Mouse (Mus musculus) embryonic facial prominence, embryonic 12.5 days (tissue): Measurements from ENCODE around the gene Fndc9. TPM values are rescaled to one million over a fixed set of nuclear protein-coding genes. Genes with fewer than 3 reads are reported as not detected.

Experiments
- ATAC-seq: fragments of 200-750 bp; cut with Nextera tagmentation; 2 replicates; pipeline ENCODE4 v1.8.0; 2017; ENCODE audit not compliant: insufficient number of reproducible peaks, insufficient read depth, low FRiP score, low TSS enrichment
- H3K27ac ChIP-seq: fragments of 300-500 bp; sonication (generic); 2 replicates; pipeline ENCODE4 v1.5.1; 2016; ENCODE audit warnings: mild to moderate bottlenecking
- H3K27me3 ChIP-seq: fragments of 300-500 bp; sonication (generic); 2 replicates; pipeline ENCODE4 v1.6.1; 2016; ENCODE audit warnings: mild to moderate bottlenecking, moderate library complexity
- H3K36me3 ChIP-seq: fragments of 300-500 bp; sonication (generic); 2 replicates; pipeline ENCODE4 v1.6.1; 2016; ENCODE audit warnings: mild to moderate bottlenecking
- H3K4me1 ChIP-seq: fragments of 300-500 bp; sonication (generic); 2 replicates; pipeline ENCODE4 v1.6.1; 2016
- H3K4me2 ChIP-seq: fragments of 300-500 bp; sonication (generic); replicated peaks from 2 replicates; pipeline ENCODE4 v1.6.1; 2016; ENCODE audit warnings: mild to moderate bottlenecking, moderate library complexity
- H3K4me3 ChIP-seq: fragments of 300-500 bp; sonication (generic); 2 replicates; pipeline ENCODE4 v1.5.1; 2016; ENCODE audit warnings: mild to moderate bottlenecking
- H3K9ac ChIP-seq: fragments of 300-500 bp; sonication (generic); 2 replicates; pipeline ENCODE4 v1.6.1; 2016; ENCODE audit warnings: mild to moderate bottlenecking, moderate library complexity
- H3K9me3 ChIP-seq: fragments of 300-500 bp; sonication (generic); 2 replicates; pipeline ENCODE4 v1.6.1; 2016; ENCODE audit warnings: mild to moderate bottlenecking, moderate library complexity
- WGBS: fragments of 180-500 bp; shearing (Covaris S2); methylation state at CpG from one replicate; pipeline ENCODE4 v1.1.7; 2016; 5-methylcytosine and 5-hydroxymethylcytosine counted together
- polyA plus RNA-seq: library from polyadenylated mRNA; unstranded; fragments of >200 nt; fragmentation: Nextera tagmentation; extraction: Ambion mirVana; gene quantifications from 2 replicates; pipeline ENCODE4 v1.2.1, GENCODE M21; 2016

The Fndc9 gene
- polyA plus RNA-seq, 1 experiment from 2014 or later: 0.12 TPM

- Histone ChIP-seq H3K9me3 (no peaks in the 10 kb centered on the region), H3K4me2 (no peak overlapping the region), H3K36me3 (no peaks in the 10 kb centered on the region), H3K27me3 (no peaks in the 10 kb centered on the region), H3K9ac (no peak overlapping the region), H3K27ac (no peak overlapping the region), H3K4me1 (no peaks in the 10 kb centered on the region), H3K4me3 (no peak overlapping the region)
- ATAC-seq: no peak
- 88% methylated on average over 11 of the region's 11 CpGs for WGBS
These were observed 28.0 kb downstream of the Fndc9 start for GRCm38 (mm10) chr11:46263291-46263690.

- H3K4me2 ChIP-seq: no peak overlapping the region
- no peak overlapping the region for H3K27ac ChIP-seq
- H3K9ac ChIP-seq: no peak overlapping the region
- no peaks in the 10 kb centered on the region for H3K27me3 ChIP-seq
- WGBS: 81% methylated on average over 3 of the region's 3 CpGs
- H3K4me3 ChIP-seq: no peak overlapping the region
- H3K4me1 ChIP-seq: no peaks in the 10 kb centered on the region
- ATAC-seq: no peak
- no peaks in the 10 kb centered on the region for H3K9me3 ChIP-seq
- H3K36me3 ChIP-seq: no peaks in the 10 kb centered on the region
These were observed 29.3 kb downstream of the Fndc9 start for GRCm38 (mm10) chr11:46264584-46264983.

GRCm38 (mm10) chr11:46265031-46265786 lies 29.9 kb downstream of the Fndc9 start:
- H3K4me1 ChIP-seq: no peaks in the 10 kb centered on the region
- H3K36me3 ChIP-seq: no peaks in the 10 kb centered on the region
- WGBS: 83% methylated on average over 11 of the region's 11 CpGs
- H3K27me3 ChIP-seq: no peaks in the 10 kb centered on the region
- H3K4me2 ChIP-seq: no peak overlapping the region
- H3K9me3 ChIP-seq: no peaks in the 10 kb centered on the region
- H3K9ac ChIP-seq: no peak overlapping the region
- no peak overlapping the region for H3K4me3 ChIP-seq
- no peak overlapping the region for H3K27ac ChIP-seq
- ATAC-seq: no peak

- Histone ChIP-seq H3K36me3 (no peaks in the 10 kb centered on the region; the same call in 1 of the 2 replicates), H3K27ac (no peak overlapping the region), H3K4me1 (no peaks in the 10 kb centered on the region), H3K27me3 (no peaks in the 10 kb centered on the region), H3K9ac (no peak overlapping the region), H3K9me3 (no peaks in the 10 kb centered on the region), H3K4me2 (no peak overlapping the region), H3K4me3 (no peak overlapping the region)
- no peak for ATAC-seq
- 28% methylated on average over 7 of the region's 7 CpGs for WGBS
These were observed 33.7 kb downstream of the Fndc9 start for GRCm38 (mm10) chr11:46268991-46269390.

GRCm38 (mm10) chr11:46269391-46269790 lies 34.1 kb downstream of the Fndc9 start:
- Histone ChIP-seq H3K36me3 (no peaks in the 10 kb centered on the region; the same call in 1 of the 2 replicates), H3K27ac (no peak overlapping the region; the same call in 1 of the 2 replicates), H3K4me2 (no peak overlapping the region), H3K4me1 (no peaks in the 10 kb centered on the region), H3K9me3 (no peaks in the 10 kb centered on the region), H3K4me3 (no peak overlapping the region), H3K27me3 (no peaks in the 10 kb centered on the region), H3K9ac (no peak overlapping the region)
- no peak for ATAC-seq
- 66% methylated on average over 9 of the region's 9 CpGs for WGBS

GRCm38 (mm10) chr11:46269893-46270292 lies 34.6 kb downstream of the Fndc9 start:
- 65% methylated on average over 3 of the region's 3 CpGs for WGBS

GRCm38 (mm10) chr11:46272058-46272681 lies 36.8 kb downstream of the Fndc9 start:
- H3K27me3 ChIP-seq: no peaks in the 10 kb centered on the region
- H3K27ac ChIP-seq: no peak overlapping the region
- H3K9me3 ChIP-seq: no peaks in the 10 kb centered on the region
- no peaks in the 10 kb centered on the region for H3K4me1 ChIP-seq
- no peak for ATAC-seq
- H3K4me3 ChIP-seq: no peak overlapping the region
- H3K9ac ChIP-seq: no peak overlapping the region
- no peaks in the 10 kb centered on the region; the same call in 1 of the 2 replicates for H3K36me3 ChIP-seq
- 75% methylated on average over 8 of the region's 8 CpGs for WGBS
- no peak overlapping the region for H3K4me2 ChIP-seq

More at GRCm38 (mm10) chr11:46269893-46270292, 34.6 kb downstream of the Fndc9 start:
- no peaks in the 10 kb centered on the region; the same call in 1 of the 2 replicates for H3K36me3 ChIP-seq
- H3K27ac ChIP-seq: no peak overlapping the region
- H3K9me3 ChIP-seq: no peaks in the 10 kb centered on the region
- no peak overlapping the region for H3K4me3 ChIP-seq
- H3K4me1 ChIP-seq: no peaks in the 10 kb centered on the region
- no peak overlapping the region for H3K9ac ChIP-seq
- H3K4me2 ChIP-seq: no peak overlapping the region
- ATAC-seq: no peak
- H3K27me3 ChIP-seq: no peaks in the 10 kb centered on the region

GRCm38 (mm10) chr11:46273969-46274368 lies 38.6 kb downstream of the Fndc9 start:
- 93% methylated on average over 3 of the region's 3 CpGs for WGBS
- no peaks in the 10 kb centered on the region for H3K27me3 ChIP-seq
- H3K36me3 ChIP-seq: no peaks in the 10 kb centered on the region; the same call in 1 of the 2 replicates
- no peaks in the 10 kb centered on the region for H3K4me1 ChIP-seq
- H3K27ac ChIP-seq: no peak overlapping the region
- no peak for ATAC-seq
- no peaks in the 10 kb centered on the region for H3K9me3 ChIP-seq
- no peak overlapping the region for H3K4me3 ChIP-seq
- H3K9ac ChIP-seq: no peak overlapping the region
- no peak overlapping the region for H3K4me2 ChIP-seq

GRCm38 (mm10) chr11:46275302-46275701 lies 40.0 kb downstream of the Fndc9 start:
- Histone ChIP-seq H3K9ac (no peak overlapping the region), H3K27ac (no peak overlapping the region), H3K27me3 (no peaks in the 10 kb centered on the region), H3K36me3 (no peaks in the 10 kb centered on the region; the same call in 1 of the 2 replicates), H3K4me2 (no peak overlapping the region), H3K4me3 (no peak overlapping the region), H3K4me1 (no peaks in the 10 kb centered on the region), H3K9me3 (no peaks in the 10 kb centered on the region)
- 8% methylated on average over 6 of the region's 6 CpGs for WGBS
- ATAC-seq: peak; percentile 54

GRCm38 (mm10) chr11:46276168-46276567 lies 40.8 kb downstream of the Fndc9 start:
- no peak overlapping the region for H3K9ac ChIP-seq
- WGBS: 90% methylated on average over 8 of the region's 8 CpGs
- no peak overlapping the region for H3K27ac ChIP-seq
- ATAC-seq: no peak
- H3K4me3 ChIP-seq: no peak overlapping the region
- H3K4me1 ChIP-seq: no peaks in the 10 kb centered on the region
- H3K36me3 ChIP-seq: peaks cover 3% of the 10 kb centered on the region; the same call in 1 of the 2 replicates
- H3K27me3 ChIP-seq: no peaks in the 10 kb centered on the region
- H3K4me2 ChIP-seq: no peak overlapping the region
- H3K9me3 ChIP-seq: no peaks in the 10 kb centered on the region

- 36% methylated on average over 5 of the region's 5 CpGs for WGBS
- Histone ChIP-seq H3K4me3 (no peak overlapping the region), H3K9ac (no peak overlapping the region), H3K9me3 (no peaks in the 10 kb centered on the region), H3K36me3 (peaks cover 3% of the 10 kb centered on the region; the same call in 1 of the 2 replicates), H3K4me2 (no peak overlapping the region), H3K27me3 (no peaks in the 10 kb centered on the region), H3K27ac (no peak overlapping the region), H3K4me1 (no peaks in the 10 kb centered on the region)
- ATAC-seq: no peak
These were observed 41.4 kb downstream of the Fndc9 start for GRCm38 (mm10) chr11:46276778-46277177.

- Histone ChIP-seq H3K4me3 (no peak overlapping the region), H3K4me1 (no peaks in the 10 kb centered on the region), H3K36me3 (0 out of 2 replicates have a peak, but pooled peaks cover 3% of the 10 kb centered on the region), H3K27me3 (0 out of 2 replicates have a peak, but pooled peaks cover 2% of the 10 kb centered on the region), H3K27ac (no peak overlapping the region), H3K9ac (no peak overlapping the region), H3K9me3 (no peaks in the 10 kb centered on the region), H3K4me2 (no peak overlapping the region)
- WGBS: 70% methylated on average over 5 of the region's 5 CpGs
- ATAC-seq: no peak
These were observed 42.8 kb downstream of the Fndc9 start for GRCm38 (mm10) chr11:46278140-46278539.
